Mouse (Mus musculus) cerebellum, adult 9-10 months (tissue): ENCODE results near the gene Rps8.
A peak's percentile ranks its signal among the peaks of the same experiment; 100 is the strongest.

Source experiments
- DNase-seq: peaks from one replicate; pipeline ENCODE4 v3.0.0; 2022

Gene Rps8

DNA sequence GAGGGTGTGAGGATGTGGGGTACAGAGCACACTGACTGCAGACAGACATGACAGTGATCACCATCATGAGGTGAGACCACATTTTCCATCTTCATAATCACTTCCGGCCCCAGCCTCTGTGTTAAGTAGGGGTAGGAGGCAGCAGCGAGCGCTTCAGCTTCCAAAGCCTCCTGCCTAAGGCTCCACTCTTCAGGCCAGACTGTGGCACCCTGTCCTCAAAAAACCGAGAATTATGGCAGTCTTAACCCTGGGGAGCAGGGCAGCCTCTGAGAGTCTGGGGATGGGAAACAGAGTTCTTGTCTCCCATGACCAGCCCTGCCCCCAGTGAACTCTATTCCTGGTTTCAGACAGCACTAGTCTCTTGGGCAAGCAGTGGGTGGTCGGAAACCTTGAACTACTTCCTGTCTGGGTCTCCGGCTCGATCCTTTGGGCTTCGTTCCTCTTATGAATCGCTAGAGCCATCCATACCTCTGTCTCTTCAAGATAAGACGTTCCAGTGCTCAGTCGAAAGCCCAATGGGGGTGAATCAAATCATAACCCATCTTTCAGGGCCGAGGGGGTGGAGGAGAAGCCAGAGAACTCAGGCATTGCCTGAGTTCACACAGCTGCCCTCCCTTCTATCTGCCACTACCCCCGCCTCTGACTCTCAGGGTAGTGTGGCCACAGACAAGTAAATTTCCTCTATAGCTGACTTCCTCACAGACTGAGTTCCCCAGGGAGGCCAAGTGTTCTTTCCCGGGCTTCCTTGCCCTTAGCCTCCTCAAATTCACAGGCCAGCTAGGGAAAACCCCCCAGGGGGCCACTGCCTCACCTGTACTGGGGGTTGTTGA is 31.3 kb downstream of the Rps8 start:
- DNase-seq: no peak

- DNase-seq: no peak
These were observed 31.9 kb downstream of the Rps8 start for GRCm38 (mm10) chr4:117124218-117124517.

DNA sequence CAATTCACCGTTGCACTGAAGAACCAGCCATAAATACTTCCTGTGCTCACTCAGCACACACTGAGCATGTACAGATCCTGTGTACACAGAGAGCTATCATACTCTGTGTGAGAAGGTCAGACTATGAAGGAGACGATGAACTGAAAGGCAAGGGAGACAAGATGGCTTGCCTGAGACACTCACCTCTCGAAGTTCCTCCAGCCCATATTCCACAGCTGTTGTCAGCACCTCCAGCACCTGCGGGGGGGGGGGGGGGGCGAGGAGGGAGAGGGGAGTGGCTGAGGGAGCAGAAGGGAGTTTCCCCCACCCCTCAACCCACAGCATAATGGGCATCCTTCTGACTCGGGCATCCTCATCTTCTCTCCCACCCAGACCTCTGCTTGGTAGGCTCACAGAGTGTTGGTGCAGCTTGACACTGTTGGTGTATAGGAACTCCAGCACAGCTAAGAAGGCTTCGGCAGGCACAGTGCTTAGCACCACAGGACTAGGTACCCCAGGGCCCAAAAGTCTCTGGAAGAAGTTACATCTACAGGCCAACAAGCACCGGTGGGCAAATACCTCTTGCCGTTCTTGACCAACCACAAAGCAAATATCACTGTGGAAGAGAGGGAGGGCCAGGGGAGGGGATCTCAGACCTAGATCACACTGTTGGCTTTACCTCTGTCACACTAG is 32.4 kb downstream of the Rps8 start:
- DNase-seq: peak; percentile 33

DNA sequence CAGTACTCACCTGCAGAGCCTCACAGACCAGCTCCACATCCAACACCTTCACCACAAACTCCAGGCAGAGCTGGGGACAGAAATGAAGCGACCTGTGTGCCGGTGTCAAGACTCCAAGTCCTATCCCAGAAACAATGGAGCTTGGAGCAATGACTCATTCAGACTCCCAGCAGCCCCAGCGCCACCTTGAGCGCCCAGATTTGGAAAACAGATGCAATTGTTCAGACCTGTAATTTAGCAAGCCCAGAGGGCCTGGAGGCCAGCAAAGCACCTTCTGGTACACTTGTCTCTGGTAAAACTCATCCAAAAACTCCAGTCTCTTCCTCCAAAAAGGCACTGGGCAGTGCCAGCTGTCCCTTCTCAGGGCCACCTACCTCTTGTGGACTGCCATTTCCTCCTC is 33.8 kb downstream of the Rps8 start:
- no peak for DNase-seq

DNA sequence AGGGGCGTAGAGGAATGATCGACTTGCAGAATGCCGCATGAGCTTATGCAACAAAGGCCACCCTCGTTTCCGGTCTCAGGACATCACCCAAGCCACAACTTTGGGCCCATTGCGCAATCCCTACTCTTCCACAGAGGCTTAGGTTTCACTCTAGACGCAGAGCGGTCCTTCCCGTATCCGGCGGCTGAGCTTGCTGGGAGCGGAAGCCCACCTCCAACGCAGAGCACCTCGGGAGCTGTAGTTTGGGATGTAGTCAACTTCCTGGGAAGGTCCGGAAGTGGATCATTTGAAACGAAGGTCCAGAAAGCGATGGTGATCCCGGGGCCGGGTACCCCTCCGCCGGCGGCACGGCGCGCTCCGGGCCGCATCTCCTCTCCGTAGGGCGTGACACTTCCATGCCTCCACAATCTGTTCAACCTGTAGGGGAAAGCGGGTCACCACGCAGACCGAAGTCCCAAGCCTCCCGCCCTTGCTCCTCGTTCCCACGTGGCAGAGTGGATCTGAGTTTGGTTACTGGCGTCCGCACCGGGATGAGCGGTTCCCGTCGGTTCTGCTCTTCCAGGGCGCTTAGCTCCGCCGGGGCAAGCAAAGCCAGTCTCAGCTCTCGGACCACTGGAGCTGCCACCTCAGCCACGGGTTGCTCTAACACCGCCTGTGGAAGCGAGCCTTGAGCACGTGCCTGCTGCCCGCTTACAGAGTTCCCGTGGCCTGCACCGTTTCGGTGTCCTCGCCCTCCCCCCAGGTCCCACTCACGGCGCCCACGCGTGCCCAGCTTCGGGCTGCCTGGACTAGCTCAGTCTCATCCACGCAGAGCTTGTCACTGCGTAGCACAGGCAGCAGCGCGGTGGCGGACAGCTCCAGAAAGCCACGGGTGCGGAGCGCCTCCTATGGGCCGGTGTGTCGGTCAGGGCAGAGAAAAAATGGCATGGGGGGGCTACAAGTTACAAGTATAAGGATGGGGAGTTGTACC is 35.3 kb downstream of the Rps8 start:
- DNase-seq: peak; percentile 92

DNA sequence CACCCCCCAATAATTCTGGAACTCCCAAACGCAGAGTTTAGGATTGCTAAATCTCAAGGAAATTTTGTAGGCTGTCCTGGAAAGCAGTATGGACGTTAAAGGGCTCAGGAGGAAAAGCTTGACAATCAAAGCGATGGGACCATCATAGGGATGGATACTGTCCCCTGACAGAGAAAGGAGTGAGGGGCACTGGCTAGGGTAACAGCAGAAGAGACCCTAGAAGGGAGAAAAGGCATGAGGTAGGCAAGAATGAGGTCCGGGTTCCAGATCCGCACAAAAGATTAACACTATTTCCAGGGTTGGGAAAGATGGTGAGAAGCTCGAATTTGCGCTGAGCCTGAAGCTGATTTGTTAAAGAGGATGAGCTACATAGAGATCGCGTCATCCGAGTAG is 36.0 kb downstream of the Rps8 start:
- DNase-seq: no peak

GRCm38 (mm10) chr4:117119636-117120035 is 36.4 kb downstream of the Rps8 start:
- peak; percentile 53 for DNase-seq

DNA sequence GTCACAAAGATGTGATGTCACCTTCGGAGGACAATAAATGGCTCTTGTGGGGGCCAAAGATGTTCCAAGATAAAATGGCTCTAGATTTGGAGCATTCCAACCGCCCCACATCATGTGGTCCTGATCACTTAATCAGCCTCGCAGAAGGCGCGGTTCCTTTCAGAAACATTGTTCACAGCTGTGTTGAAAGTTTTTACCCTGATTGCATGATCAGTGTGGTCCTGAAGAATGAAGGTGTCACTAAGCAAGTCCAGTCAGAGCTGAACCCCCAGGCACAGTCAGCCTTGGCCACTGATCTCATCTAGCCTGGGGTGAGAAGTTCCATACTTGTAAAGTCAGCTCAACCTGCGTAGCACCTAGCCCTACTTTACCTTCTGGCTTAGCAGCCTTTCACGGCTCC is 38.1 kb downstream of the Rps8 start:
- peak; percentile 22 for DNase-seq

DNA sequence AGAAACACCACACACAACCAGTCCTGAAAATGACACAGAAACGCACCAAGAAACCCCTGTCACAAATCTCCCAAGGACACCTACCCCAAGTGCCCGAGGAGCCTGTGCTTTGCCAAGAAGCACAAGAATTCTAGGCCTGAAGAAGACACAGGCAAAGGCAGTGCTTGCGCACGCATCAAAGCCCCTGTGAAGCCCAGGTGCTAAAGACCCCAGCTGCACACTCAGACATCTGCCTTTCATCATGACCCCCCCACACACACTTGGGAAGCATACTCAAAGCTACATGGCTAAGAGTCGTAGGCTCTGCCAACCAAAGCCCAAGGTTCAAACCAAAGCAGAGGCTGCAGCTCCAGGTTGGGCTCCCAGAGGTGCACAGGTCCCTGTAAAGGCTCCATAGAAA is 40.5 kb downstream of the Rps8 start:
- DNase-seq: no peak

- DNase-seq: no peak
These were observed 42.8 kb downstream of the Rps8 start for GRCm38 (mm10) chr4:117113237-117113636.

GRCm38 (mm10) chr4:117110985-117111384 is 45.1 kb downstream of the Rps8 start:
- DNase-seq: no peak

DNA sequence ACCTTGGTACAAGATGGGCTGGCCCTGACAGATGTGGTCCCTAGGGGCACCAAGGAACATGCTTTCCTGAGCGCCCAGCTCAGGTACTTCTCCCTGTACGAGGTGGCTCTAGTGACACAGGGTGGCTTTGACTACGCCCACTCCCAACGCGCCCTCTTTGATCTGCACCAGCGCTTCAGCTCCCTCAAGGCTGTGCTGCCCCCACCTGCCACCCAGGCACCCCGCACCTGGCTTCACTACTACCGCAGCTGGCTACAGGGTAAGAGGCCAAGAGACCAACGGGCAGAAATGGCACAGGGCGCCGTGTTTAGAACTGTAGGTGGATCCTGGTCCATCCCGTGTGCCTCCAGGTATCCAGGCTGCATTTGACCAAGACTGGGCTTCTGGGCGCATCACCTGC is 45.8 kb downstream of the Rps8 start:
- DNase-seq: no peak

DNA sequence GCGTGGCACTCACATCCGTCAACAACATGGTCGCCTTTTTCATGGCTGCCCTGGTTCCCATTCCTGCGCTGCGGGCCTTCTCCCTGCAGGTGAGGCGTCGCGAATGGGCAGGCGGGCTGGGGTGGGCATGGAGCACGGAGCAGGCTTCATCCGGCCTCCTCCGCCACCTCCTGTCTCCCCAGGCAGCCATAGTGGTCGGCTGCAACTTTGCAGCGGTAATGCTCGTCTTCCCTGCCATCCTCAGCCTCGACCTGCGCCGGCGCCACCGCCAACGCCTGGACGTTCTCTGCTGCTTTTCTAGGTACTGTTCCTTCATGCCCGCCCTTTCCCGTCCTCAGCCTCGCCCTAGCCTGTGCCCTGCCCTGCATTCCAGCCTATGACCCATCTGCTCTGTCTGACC is 46.7 kb downstream of the Rps8 start:
- no peak for DNase-seq

DNA sequence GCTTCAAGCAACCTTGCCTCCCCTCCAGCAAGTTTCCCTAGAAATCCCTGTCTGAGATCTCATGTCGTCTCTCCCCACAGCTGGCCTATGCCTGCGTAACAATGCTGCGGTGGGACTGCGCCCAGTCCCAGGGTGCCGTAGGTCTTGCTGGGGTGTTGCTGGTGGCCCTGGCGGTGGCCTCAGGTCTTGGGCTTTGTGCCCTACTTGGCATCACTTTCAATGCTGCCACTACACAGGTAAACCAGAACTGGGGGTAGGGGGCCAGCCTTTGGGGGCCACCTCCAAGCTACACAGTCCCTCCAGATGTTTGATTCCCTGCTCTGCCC is 47.6 kb downstream of the Rps8 start:
- no peak for DNase-seq

GRCm38 (mm10) chr4:117107813-117108523 is 48.1 kb downstream of the Rps8 start:
- no peak for DNase-seq

- no peak for DNase-seq
These were observed 50.9 kb downstream of the Rps8 start for GRCm38 (mm10) chr4:117105127-117105526.

DNA sequence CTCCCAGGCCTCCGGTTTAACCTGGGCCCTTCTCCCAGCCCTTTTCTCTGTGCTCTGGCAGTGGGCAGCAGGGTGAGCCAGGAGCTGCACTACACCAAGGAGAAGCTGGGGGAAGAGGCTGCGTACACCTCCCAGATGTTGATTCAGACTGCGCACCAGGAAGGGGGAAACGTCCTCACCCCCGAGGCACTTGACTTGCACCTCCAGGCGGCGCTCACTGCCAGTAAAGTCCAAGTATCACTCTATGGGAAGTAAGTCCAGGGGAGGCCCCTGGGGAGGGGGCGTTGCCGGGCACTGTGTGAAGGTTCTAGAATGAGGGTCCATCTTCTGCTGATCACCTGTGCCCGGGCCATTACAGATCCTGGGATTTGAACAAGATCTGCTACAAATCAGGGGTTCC is 51.4 kb downstream of the Rps8 start:
- no peak for DNase-seq
